Mouse (Mus musculus): ENCODE data around the gene Dmrtb1. TPM values are rescaled to one million over a fixed set of nuclear protein-coding genes. Genes with fewer than 3 reads are reported as not detected.

Dmrtb1 gene
- total and polyA plus RNA-seq, 3 experiments = not detected

GRCm38 (mm10) chr4:107681099-107681849 lies 2.8 kb downstream of the Dmrtb1 start:
- no peak overlapping the region for H3K4me3 ChIP-seq (ENCODE audit: control insufficient read depth in 1 of 2, insufficient read depth in 1 of 2, low read depth in 2 of 2, low read length in 2 of 2)
- H3K79me2 ChIP-seq (ENCODE audit: control insufficient read depth, insufficient read depth, low read length, poor library complexity) = no peaks in the 10 kb centered on the region
- no peak for TF ChIP-seq POLR2A (IDR thresholded peaks at IDR 0.05; ENCODE audit: control insufficient read depth in 1 of 2, insufficient read depth in 1 of 2, low read depth in 1 of 2, low read length in 2 of 2, poor library complexity in 1 of 2)
- no peak for TF ChIP-seq SMC3 (IDR thresholded peaks at IDR 0.05; ENCODE audit: low read depth, low read length)
- no peak for TF ChIP-seq NELFE (IDR thresholded peaks at IDR 0.05; ENCODE audit: low read depth, low read length)
- no peak for TF ChIP-seq POLR2AphosphoS5 (IDR thresholded peaks at IDR 0.05; ENCODE audit: borderline replicate concordance, low read depth, low read length)
- no peak for TF ChIP-seq ZNF384 (IDR thresholded peaks at IDR 0.05; ENCODE audit: low read depth, low read length)
- TF ChIP-seq KAT2A (conservative IDR thresholded peaks at IDR 0.05; ENCODE audit: low read depth, low read length) = no peak
- no peak for TF ChIP-seq MEF2A (IDR thresholded peaks at IDR 0.05; ENCODE audit: extremely low read depth, insufficient replicate concordance, low read depth, low read length, poor library complexity, severe bottlenecking)
- peaks cover 0 to 2% of the 10 kb centered on the region in 2 experiments; a peak in 3 of 4 replicates for H3K27me3 ChIP-seq (ENCODE audit: control insufficient read depth in 1 of 2, insufficient read depth in 2 of 2, low read length in 2 of 2)
- no peak for DNase-seq (ENCODE audit: low read depth, low spot score)
- H3K4me1 ChIP-seq (ENCODE audit: control insufficient read depth in 1 of 2, insufficient read depth in 2 of 2, low read length in 2 of 2) = no peaks in the 10 kb centered on the region
- no peak overlapping the region for H3K9ac ChIP-seq (ENCODE audit: control insufficient read depth, low read depth, low read length, poor library complexity, severe bottlenecking)
- H3K27ac ChIP-seq (ENCODE audit: control insufficient read depth, low read depth, low read length) = no peak overlapping the region
- H3K36me3 ChIP-seq (ENCODE audit: control insufficient read depth in 1 of 2, insufficient read depth in 2 of 2, low read length in 2 of 2) = no peaks in the 10 kb centered on the region
- no peaks in the 10 kb centered on the region for H3K9me3 ChIP-seq (replicated peaks; ENCODE audit: insufficient read depth, low read length)

GRCm38 (mm10) chr4:107680311-107681098 lies 3.5 kb downstream of the Dmrtb1 start:
- Histone ChIP-seq H3K4me1 (ENCODE audit: control insufficient read depth in 1 of 2, insufficient read depth in 2 of 2, low read length in 2 of 2) (no peaks in the 10 kb centered on the region), H3K27ac (ENCODE audit: control insufficient read depth, low read depth, low read length) (no peak overlapping the region), H3K27me3 (ENCODE audit: control insufficient read depth in 1 of 2, insufficient read depth in 2 of 2, low read length in 2 of 2) (peaks cover 0 to 2% of the 10 kb centered on the region in 2 experiments; a peak in 3 of 4 replicates), H3K4me3 (ENCODE audit: control insufficient read depth in 1 of 2, insufficient read depth in 1 of 2, low read depth in 2 of 2, low read length in 2 of 2) (no peak overlapping the region), H3K9ac (ENCODE audit: control insufficient read depth, low read depth, low read length, poor library complexity, severe bottlenecking) (no peak overlapping the region), H3K36me3 (ENCODE audit: control insufficient read depth in 1 of 2, insufficient read depth in 2 of 2, low read length in 2 of 2) (no peaks in the 10 kb centered on the region), H3K79me2 (ENCODE audit: control insufficient read depth, insufficient read depth, low read length, poor library complexity) (no peaks in the 10 kb centered on the region), H3K9me3 (replicated peaks; ENCODE audit: insufficient read depth, low read length) (no peaks in the 10 kb centered on the region)
- no peak for TF ChIP-seq MEF2A (IDR thresholded peaks at IDR 0.05; ENCODE audit: extremely low read depth, insufficient replicate concordance, low read depth, low read length, poor library complexity, severe bottlenecking)
- TF ChIP-seq SMC3 (IDR thresholded peaks at IDR 0.05; ENCODE audit: low read depth, low read length) = no peak
- TF ChIP-seq TAL1 (IDR thresholded peaks at IDR 0.05; ENCODE audit: low read length) = no peak
- no peak for TF ChIP-seq NRF1 (IDR thresholded peaks at IDR 0.05; ENCODE audit: insufficient read depth, low read depth, low read length, poor library complexity, severe bottlenecking)
- no peak for TF ChIP-seq RCOR1 (IDR thresholded peaks at IDR 0.05; ENCODE audit: low read depth, low read length)
- no peak for TF ChIP-seq HCFC1 (IDR thresholded peaks at IDR 0.05; ENCODE audit: low read depth, low read length)
- no peak for TF ChIP-seq MXI1 (IDR thresholded peaks at IDR 0.05; ENCODE audit: low read depth, low read length)
- no peak for TF ChIP-seq KAT2A (conservative IDR thresholded peaks at IDR 0.05; ENCODE audit: low read depth, low read length)
- TF ChIP-seq TCF12 (IDR thresholded peaks at IDR 0.05; ENCODE audit: low read depth, low read length) = no peak
- TF ChIP-seq CHD2 (IDR thresholded peaks at IDR 0.05; ENCODE audit: low read length) = no peak
- no peak for TF ChIP-seq TBP (IDR thresholded peaks at IDR 0.05; ENCODE audit: low read depth, low read length)
- no peak for TF ChIP-seq USF2 (IDR thresholded peaks at IDR 0.05; ENCODE audit: borderline replicate concordance in 1 of 2, insufficient read depth in 1 of 2, low read depth in 1 of 2, low read length in 2 of 2)
- DNase-seq (ENCODE audit: low read depth, low spot score) = no peak
